Mouse (Mus musculus): ENCODE data around the gene Znrf1.

Gene Znrf1

GRCm38 (mm10) chr8:111642496-111642895 is 106.6 kb downstream of the Znrf1 start:
- peak; percentile 45 for DNase-seq

DNA sequence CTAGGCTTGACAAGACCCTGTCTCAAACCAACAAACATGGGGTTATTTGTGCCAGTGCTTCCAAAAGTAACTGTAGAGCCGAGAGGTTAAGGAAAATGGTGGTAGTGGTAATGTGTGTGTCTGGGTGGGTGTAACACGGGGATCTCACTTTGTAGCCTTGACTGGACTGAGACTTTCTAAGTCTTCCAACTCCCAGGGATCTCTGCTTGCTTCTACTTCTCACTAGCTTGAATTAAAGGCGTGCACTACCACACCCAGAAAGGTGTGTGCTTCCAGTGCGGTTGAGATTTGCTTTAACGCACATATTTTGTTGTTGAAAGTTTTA is 107.0 kb downstream of the Znrf1 start:
- DNase-seq: no peak

DNA sequence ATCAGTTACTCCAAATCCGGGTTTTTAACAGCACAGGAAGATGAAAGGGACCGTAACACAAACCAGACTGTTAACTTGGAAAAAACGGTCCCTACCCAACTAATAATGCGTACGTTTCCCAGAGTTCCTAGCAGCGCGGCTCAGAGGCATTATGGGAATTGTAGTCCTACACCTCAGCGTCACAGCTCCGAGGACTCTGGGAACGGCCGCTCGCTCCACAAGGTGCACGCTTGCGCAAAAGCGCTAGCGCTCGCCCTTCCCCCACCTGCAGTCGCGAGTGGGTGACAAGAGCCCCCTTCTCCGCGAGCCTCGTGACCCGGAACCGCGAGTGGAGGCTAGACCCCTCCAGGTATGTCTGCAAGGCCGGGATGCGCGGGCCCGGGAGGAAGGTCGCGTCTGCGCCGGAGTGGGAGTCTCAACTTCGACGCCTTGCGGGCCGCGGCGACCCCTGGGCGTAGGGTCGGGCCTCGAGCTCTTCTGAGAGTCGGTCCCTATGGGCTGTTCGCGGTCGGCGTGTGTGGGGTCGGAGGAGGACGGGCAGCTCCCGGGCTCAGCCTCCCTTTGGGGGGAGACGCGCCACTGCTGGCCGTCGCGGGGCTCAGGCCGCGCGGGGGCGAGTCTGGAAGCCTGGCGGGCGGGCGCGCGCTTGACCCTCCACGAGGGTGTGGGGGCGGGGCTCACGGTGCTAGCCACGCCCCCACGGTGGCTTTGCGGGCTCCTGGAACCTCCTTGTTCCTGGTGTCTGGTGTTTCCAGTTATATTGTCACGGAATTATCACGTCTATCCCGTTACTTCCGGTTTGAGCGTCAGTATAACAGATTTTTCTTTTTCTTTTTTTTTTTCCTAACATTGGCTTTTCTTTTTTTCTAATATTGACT is 107.6 kb downstream of the Znrf1 start, which contains the start of gene Zfp1:
Zfp1 (plus strand) TSS at position 138 of the 878 bp plus-strand sequence.
- DNase-seq: peak; percentile 94

GRCm38 (mm10) chr8:111644286-111645051 is 108.6 kb downstream of the Znrf1 start:
- DNase-seq: peak; percentile 52

DNA sequence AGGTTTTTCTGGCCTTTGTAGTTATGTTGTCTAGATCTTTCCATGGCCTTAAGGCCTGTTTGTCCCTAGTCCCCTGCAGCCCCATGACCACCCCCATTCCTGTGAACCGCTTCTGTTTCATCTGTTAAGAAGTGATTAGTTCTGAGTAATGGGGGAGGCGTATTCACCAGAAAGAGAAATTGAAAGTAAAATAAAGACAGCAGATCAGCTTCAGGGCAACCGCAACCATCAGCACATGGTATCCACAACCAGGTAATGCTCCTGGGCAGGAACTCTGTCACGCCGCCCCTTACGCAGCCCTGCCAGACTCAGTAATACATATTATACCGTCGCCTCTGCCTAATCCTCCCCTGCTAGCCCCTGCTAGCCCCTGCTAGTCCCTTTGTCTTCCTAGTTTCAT is 109.8 kb downstream of the Znrf1 start:
- no peak for DNase-seq

- no peak for DNase-seq
These were observed 112.9 kb downstream of the Znrf1 start for GRCm38 (mm10) chr8:111648834-111649233.

- DNase-seq: no peak
These were observed 114.8 kb downstream of the Znrf1 start for GRCm38 (mm10) chr8:111650651-111651050.

- no peak for DNase-seq
These were observed 117.6 kb downstream of the Znrf1 start for GRCm38 (mm10) chr8:111653524-111653923.

GRCm38 (mm10) chr8:111657312-111657854 is 121.5 kb downstream of the Znrf1 start:
- DNase-seq: no peak

DNA sequence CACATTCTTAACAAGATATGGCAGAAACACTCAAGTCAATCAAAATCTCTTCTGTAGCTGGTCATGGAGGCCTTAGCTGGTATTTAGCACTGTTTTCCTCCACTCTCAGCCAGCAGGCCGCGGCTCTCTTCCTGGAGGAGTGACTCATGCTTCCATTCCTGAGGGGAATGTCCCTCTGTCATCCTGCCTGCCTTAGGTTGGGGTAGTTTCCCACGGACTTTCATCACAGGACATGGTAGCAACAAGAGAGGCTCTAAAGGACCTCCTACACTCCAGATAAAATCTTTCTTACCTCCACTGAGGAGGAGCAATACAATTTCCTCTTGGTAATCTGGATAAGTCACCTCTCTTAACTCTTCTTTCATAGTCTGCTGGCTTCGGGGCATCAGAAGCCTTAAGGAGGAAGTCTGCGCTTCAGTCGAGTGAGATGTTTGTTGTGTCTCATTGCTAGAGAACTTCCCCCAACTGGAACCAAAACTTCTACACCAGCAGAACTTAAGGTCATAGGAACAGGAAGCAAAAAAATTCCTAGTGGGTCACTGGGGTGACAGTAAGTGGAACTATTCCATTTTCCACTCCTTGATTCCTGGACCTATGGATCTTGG is 123.0 kb downstream of the Znrf1 start:
- no peak for DNase-seq

- DNase-seq: peak; percentile 85
These were observed 126.6 kb downstream of the Znrf1 start for GRCm38 (mm10) chr8:111662473-111662872.

DNA sequence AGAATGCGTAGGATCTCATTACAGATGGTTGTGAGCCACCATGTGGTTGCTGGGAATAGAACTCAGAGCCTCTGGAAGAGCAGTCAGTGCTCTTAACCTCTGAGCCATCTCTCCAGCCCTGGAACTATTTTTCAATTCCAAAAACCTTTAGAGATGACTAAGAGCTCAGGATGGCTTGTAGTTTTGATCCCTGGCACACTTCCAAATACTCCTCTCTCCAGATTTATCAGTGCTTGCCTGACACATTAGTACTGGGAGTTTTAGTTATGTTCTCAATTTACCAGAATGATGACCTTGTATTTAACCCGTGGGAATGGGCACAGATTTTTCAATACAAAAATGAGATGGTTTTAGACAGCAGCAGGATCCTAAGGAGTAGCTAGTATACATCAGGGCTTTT is 130.9 kb downstream of the Znrf1 start:
- no peak for DNase-seq
